Mouse (Mus musculus): ENCODE measurements around the gene Sh3d21. TPM values are rescaled to one million over a fixed set of nuclear protein-coding genes. Genes with fewer than 3 reads are reported as not detected.

Gene Sh3d21
- polyA plus RNA-seq, 1 experiment from 2014 or later = 7.0 TPM

DNA sequence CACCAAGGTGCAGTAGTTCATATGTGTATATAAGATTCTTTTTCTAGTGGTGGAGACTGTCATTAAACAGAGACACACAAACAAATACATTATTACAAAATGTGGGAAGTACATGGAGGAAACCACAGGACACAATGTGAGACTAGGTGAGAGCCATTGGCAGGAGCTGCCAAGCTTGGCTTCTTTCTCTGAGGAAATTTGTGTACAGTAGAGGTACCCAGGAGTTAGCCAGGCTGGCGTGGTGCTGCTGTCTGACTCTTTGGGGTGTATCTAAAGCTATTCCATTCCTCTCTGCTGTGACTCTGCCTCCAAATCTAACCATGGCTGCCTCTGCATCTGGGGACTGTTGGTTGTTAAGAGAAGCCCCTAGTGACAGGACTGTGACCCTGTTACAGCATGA is 44.2 kb downstream of the Sh3d21 start:
- Histone ChIP-seq H3K27me3 (ENCODE audit: insufficient read depth, low read length) (no peaks in the 10 kb centered on the region), H3K36me3 (ENCODE audit: insufficient read depth) (peaks cover 12% of the 10 kb centered on the region; the same call in 1 of the 2 replicates), H3K9me3 (ENCODE audit: low read depth, low read length) (0 out of 2 replicates have a peak, but pooled peaks cover 6% of the 10 kb centered on the region), H3K4me3 (ENCODE audit: low read depth, low read length) (no peak overlapping the region), H3K27ac (ENCODE audit: low read depth) (no peak overlapping the region; the same call in 1 of the 2 replicates), H3K4me2 (no peak overlapping the region), H3K4me1 (ENCODE audit: insufficient read depth) (no peaks in the 10 kb centered on the region), H3K9ac (no peak overlapping the region)
- ATAC-seq (ENCODE audit: insufficient read depth) (no peak), DNase-seq (no peak)
- 83% methylated on average over 1 of the region's 1 CpGs for WGBS
- no peak for TF ChIP-seq CTCF (IDR thresholded peaks at IDR 0.05; ENCODE audit: low read depth)

DNA sequence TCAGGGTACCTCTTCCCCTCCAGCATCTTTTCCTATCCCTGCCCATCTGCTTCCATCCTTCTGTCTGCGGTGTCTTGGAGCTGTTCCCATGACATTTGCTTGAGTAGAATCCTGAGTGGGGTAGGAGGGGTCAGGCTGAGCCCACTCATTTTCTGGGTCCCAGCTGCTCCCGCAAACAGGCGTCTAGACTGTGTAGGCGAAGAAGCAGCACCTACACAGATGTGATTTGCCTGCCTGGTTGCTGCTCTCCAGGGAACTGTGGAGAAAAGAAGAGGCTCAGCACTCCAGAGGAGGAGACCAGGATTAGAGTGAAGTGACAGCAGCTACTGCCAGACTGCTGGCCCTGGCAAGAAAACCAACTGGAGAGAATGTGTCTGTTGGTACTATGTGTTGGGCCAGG is 44.6 kb downstream of the Sh3d21 start:
- 80% methylated on average over 4 of the region's 4 CpGs for WGBS
- Histone ChIP-seq H3K4me1 (ENCODE audit: insufficient read depth) (no peaks in the 10 kb centered on the region), H3K9ac (no peak overlapping the region), H3K4me3 (ENCODE audit: low read depth, low read length) (no peak overlapping the region), H3K9me3 (ENCODE audit: low read depth, low read length) (0 out of 2 replicates have a peak, but pooled peaks cover 6% of the 10 kb centered on the region), H3K36me3 (ENCODE audit: insufficient read depth) (peaks cover 12% of the 10 kb centered on the region; the same call in 1 of the 2 replicates), H3K27me3 (ENCODE audit: insufficient read depth, low read length) (no peaks in the 10 kb centered on the region), H3K27ac (ENCODE audit: low read depth) (no peak overlapping the region), H3K4me2 (no peak overlapping the region)
- no peak for DNase-seq
- ATAC-seq (ENCODE audit: insufficient read depth) = no peak
- TF ChIP-seq CTCF (IDR thresholded peaks at IDR 0.05; ENCODE audit: low read depth) = no peak

DNA sequence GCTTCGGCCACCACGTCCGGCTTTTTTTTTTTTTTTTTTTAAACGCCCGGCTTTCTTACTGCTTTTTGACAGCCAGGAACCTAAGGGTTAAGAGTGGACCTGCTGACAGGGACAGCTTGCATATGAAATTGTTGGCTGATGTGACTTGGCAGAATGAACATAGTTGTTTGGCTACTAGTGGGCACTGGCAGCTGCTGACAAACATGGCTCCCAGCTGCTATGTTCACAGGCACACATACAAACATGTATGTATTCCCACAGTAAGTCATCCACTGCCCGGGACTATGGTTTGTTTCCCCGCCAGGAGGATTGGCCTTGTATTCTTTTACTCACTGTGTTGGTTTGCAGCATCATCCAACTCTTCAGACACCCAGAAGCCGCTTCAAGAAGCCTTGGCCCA is 46.2 kb downstream of the Sh3d21 start:
- peak; percentile 42 for DNase-seq
- no peak for ATAC-seq (ENCODE audit: insufficient read depth)
- Histone ChIP-seq H3K36me3 (ENCODE audit: insufficient read depth) (peaks cover 12% of the 10 kb centered on the region; the same call in 1 of the 2 replicates), H3K27me3 (ENCODE audit: insufficient read depth, low read length) (no peaks in the 10 kb centered on the region), H3K9ac (no peak overlapping the region), H3K27ac (ENCODE audit: low read depth) (peak overlapping the region; percentile 30; the same call in 1 of the 2 replicates), H3K4me1 (ENCODE audit: insufficient read depth) (no peaks in the 10 kb centered on the region), H3K4me2 (no peak overlapping the region), H3K4me3 (ENCODE audit: low read depth, low read length) (no peak overlapping the region), H3K9me3 (ENCODE audit: low read depth, low read length) (0 out of 2 replicates have a peak, but pooled peaks cover 6% of the 10 kb centered on the region)
- WGBS = 67% methylated on average over 8 of the region's 8 CpGs
- no peak for TF ChIP-seq CTCF (IDR thresholded peaks at IDR 0.05; ENCODE audit: low read depth)

DNA sequence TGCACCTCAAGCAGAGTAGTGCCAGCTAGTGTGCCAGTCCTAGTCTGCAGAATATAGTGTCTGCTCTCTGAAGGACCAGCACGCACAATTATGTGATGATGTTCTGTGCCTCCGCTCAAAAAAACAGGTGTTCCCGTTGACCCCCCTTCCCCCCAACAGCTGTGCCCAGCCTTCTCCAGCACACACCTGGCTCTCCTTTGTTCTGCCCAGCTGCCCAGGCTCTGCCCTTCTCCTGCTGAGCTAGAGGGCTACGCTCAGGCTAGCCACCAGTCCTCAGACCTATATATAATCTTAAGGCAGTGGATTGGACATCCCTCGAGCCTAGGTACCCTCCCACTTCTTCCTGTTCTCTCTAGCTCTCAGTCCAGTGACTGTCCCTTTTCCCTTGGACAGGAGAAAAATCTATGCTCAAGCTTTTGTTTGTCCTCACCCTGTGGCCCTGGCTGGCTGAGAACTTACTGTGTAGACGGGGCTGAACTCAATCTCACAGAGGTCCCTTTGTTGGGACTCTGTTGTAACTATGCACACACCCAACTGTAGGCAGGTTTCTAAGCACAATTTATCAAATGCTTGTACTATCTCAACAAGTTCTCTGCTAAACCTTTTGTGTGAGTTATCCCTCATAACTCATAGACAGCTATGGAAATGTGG is 47.3 kb downstream of the Sh3d21 start:
- no peak for TF ChIP-seq CTCF (IDR thresholded peaks at IDR 0.05; ENCODE audit: low read depth)
- DNase-seq = no peak
- no peak overlapping the region for H3K9ac ChIP-seq

DNA sequence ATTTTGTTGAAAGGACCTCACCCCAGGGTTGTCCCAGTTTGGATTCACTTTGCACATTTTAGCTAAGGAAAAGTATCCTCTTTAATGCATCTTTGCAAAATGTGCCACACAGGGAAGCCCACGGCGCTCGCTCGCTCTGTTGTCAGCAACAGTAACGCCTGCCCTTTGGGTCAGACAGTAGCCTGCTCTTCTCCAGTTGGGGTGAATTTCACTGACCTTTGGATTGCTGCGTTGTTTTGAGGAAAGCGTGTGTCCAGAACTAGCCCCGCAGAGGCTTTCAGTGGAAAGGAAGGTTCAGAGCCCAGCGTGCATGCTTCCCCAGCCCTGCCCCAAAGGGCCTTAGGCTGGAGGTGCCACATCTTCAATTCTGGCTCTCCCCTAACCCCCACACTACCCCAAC is 47.9 kb downstream of the Sh3d21 start:
- Histone ChIP-seq H3K36me3 (ENCODE audit: insufficient read depth) (peaks cover 10% of the 10 kb centered on the region; the same call in 1 of the 2 replicates), H3K27me3 (ENCODE audit: insufficient read depth, low read length) (no peaks in the 10 kb centered on the region), H3K9ac (no peak overlapping the region), H3K27ac (ENCODE audit: low read depth) (no peak overlapping the region), H3K4me3 (ENCODE audit: low read depth, low read length) (no peak overlapping the region), H3K4me2 (no peak overlapping the region), H3K9me3 (ENCODE audit: low read depth, low read length) (no peaks in the 10 kb centered on the region), H3K4me1 (ENCODE audit: insufficient read depth) (peaks cover 10% of the 10 kb centered on the region)
- DNase-seq (no peak), ATAC-seq (ENCODE audit: insufficient read depth) (no peak)
- WGBS = 84% methylated on average over 9 of the region's 9 CpGs
- TF ChIP-seq CTCF (IDR thresholded peaks at IDR 0.05; ENCODE audit: low read depth) = no peak

More for the DNA sequence above, 47.3 kb downstream of the Sh3d21 start:
- Histone ChIP-seq H3K9me3 (ENCODE audit: low read depth, low read length) (no peaks in the 10 kb centered on the region), H3K36me3 (ENCODE audit: insufficient read depth) (peaks cover 10% of the 10 kb centered on the region; the same call in 1 of the 2 replicates), H3K27ac (ENCODE audit: low read depth) (no peak overlapping the region), H3K27me3 (ENCODE audit: insufficient read depth, low read length) (no peaks in the 10 kb centered on the region), H3K4me2 (no peak overlapping the region), H3K4me1 (ENCODE audit: insufficient read depth) (peaks cover 4% of the 10 kb centered on the region), H3K4me3 (ENCODE audit: low read depth, low read length) (no peak overlapping the region)
- no peak for ATAC-seq (ENCODE audit: insufficient read depth)
- WGBS = 66% methylated on average over 6 of the region's 6 CpGs

DNA sequence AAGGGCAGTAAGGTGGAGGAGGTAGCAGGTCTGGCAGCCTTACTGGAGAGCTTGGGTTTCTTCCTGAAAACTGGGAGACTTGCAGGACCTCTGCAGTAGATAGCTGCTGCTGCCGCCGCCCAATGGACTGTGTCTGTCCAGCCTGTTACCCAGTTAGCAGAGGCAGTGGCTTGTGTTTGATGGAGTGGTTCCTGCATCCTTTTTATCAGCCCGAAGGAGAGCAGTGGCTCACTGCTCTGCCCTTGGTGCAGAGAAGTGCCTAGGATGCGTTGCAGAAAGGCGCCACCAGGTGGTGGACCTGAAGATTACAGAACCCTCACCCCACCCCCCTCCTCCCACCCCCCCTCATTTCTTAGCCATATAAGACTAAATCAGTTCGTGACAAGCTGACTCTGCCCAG is 49.3 kb downstream of the Sh3d21 start:
- H3K4me1 ChIP-seq (ENCODE audit: insufficient read depth) = peaks cover 24% of the 10 kb centered on the region
- peak; percentile 72 for DNase-seq

DNA sequence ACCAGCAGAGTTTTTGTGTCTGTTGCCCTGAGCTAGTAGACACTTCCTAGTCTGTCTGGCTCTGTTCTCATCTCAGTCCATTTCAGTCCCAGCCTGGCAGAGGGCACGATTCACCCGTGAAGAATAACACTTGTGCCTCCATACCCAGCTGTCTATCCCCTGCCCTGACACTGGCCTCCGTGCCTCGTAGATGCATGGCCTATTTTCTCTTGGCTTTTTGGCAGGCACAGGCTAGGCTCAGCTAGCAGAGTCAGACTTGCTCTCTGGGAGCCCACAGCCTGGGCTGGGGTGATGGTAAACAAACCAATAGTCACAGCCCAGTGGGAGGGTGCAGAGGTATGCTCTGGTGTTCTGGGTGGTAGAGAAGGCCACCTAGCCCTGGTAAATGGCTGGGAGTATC is 50.0 kb downstream of the Sh3d21 start:
- no peaks in the 10 kb centered on the region for H3K27me3 ChIP-seq (ENCODE audit: insufficient read depth, low read length)
- ATAC-seq (ENCODE audit: insufficient read depth) = no peak
- H3K9me3 ChIP-seq (ENCODE audit: low read depth, low read length) = no peaks in the 10 kb centered on the region
- H3K9ac ChIP-seq = no peak overlapping the region
- WGBS = 74% methylated on average over 4 of the region's 4 CpGs
- H3K36me3 ChIP-seq (ENCODE audit: insufficient read depth) = 0 out of 2 replicates have a peak, but pooled peaks cover 3% of the 10 kb centered on the region
- H3K4me3 ChIP-seq (ENCODE audit: low read depth, low read length) = no peak overlapping the region
- H3K4me1 ChIP-seq (ENCODE audit: insufficient read depth) = peaks cover 27% of the 10 kb centered on the region
- H3K4me2 ChIP-seq = no peak overlapping the region
- TF ChIP-seq CTCF (IDR thresholded peaks at IDR 0.05; ENCODE audit: low read depth) = no peak
- H3K27ac ChIP-seq (ENCODE audit: low read depth) = no peak overlapping the region
- DNase-seq = no peak

More for the DNA sequence above, 49.3 kb downstream of the Sh3d21 start:
- Histone ChIP-seq H3K9me3 (ENCODE audit: low read depth, low read length) (no peaks in the 10 kb centered on the region), H3K27ac (ENCODE audit: low read depth) (no peak overlapping the region), H3K36me3 (ENCODE audit: insufficient read depth) (peaks cover 6% of the 10 kb centered on the region; the same call in 1 of the 2 replicates), H3K27me3 (ENCODE audit: insufficient read depth, low read length) (no peaks in the 10 kb centered on the region), H3K9ac (no peak overlapping the region), H3K4me2 (no peak overlapping the region), H3K4me3 (ENCODE audit: low read depth, low read length) (no peak overlapping the region)
- peak; percentile 67 for TF ChIP-seq CTCF (IDR thresholded peaks at IDR 0.05; ENCODE audit: low read depth)
- WGBS = 21% methylated on average over 6 of the region's 6 CpGs
- ATAC-seq (ENCODE audit: insufficient read depth) = no peak

Measured in lung, embryonic 14.5 days (tissue).